Mouse (Mus musculus) spleen, postnatal 10 days (tissue): ENCODE measurements around the gene Noc4l.

Source experiments
- DNase-seq, 2 experiments: peaks; one replicate each; pipeline ENCODE4 v3.0.0; 2021 to 2022; ENCODE audit warnings: low spot score in 2 of 2

The Noc4l gene

GRCm38 (mm10) chr5:110652719-110653648 lies at the start of gene Noc4l, which contains the start of gene Ddx51:
Gene Noc4l, minus strand, starts transcription at chr5:110653417.
Gene Ddx51, plus strand, starts transcription at chr5:110653451.
- peak; percentile 97 to 99 for DNase-seq

GRCm38 (mm10) chr5:110698617-110699016 lies 45.4 kb upstream of the Noc4l start:
- DNase-seq: no peak

- no peak for DNase-seq
Measured at GRCm38 (mm10) chr5:110682041-110682440, 28.8 kb upstream of the Noc4l start.

GRCm38 (mm10) chr5:110665486-110666121 lies 12.4 kb upstream of the Noc4l start:
- DNase-seq: no peak

- DNase-seq: no peak
Measured at GRCm38 (mm10) chr5:110664750-110665269, 11.6 kb upstream of the Noc4l start.

- no peak for DNase-seq
Measured at GRCm38 (mm10) chr5:110664041-110664440, 10.8 kb upstream of the Noc4l start.

- DNase-seq: no peak
Measured at GRCm38 (mm10) chr5:110659682-110660081, 6.5 kb upstream of the Noc4l start.

- DNase-seq: no peak
Measured at GRCm38 (mm10) chr5:110653686-110654085, 469 bp upstream of the Noc4l start.

GRCm38 (mm10) chr5:110646377-110646776 lies 6.8 kb downstream of the Noc4l start:
- no peak for DNase-seq

GRCm38 (mm10) chr5:110639459-110639858 lies 13.8 kb downstream of the Noc4l start:
- DNase-seq: peak; percentile 56 to 78

- DNase-seq: no peak
Measured at GRCm38 (mm10) chr5:110638306-110639074, 14.7 kb downstream of the Noc4l start.

GRCm38 (mm10) chr5:110635951-110636707 lies 17.1 kb downstream of the Noc4l start:
- no peak for DNase-seq

GRCm38 (mm10) chr5:110629525-110630120 lies 23.6 kb downstream of the Noc4l start:
- no peak for DNase-seq

- no peak for DNase-seq
Measured at GRCm38 (mm10) chr5:110628156-110628555, 25.1 kb downstream of the Noc4l start.

GRCm38 (mm10) chr5:110627351-110627750 lies 25.9 kb downstream of the Noc4l start:
- DNase-seq: no peak

- no peak for DNase-seq
Measured at GRCm38 (mm10) chr5:110624319-110624718, 28.9 kb downstream of the Noc4l start.

- no peak for DNase-seq
Measured at GRCm38 (mm10) chr5:110619226-110619625, 34.0 kb downstream of the Noc4l start.

GRCm38 (mm10) chr5:110611435-110612158 lies 41.6 kb downstream of the Noc4l start:
- no peak for DNase-seq

GRCm38 (mm10) chr5:110610484-110610883 lies 42.7 kb downstream of the Noc4l start:
- DNase-seq: no peak

GRCm38 (mm10) chr5:110609868-110610267 lies 43.3 kb downstream of the Noc4l start:
- no peak for DNase-seq
